Mouse (Mus musculus) erythroblast, embryonic 14.5 days (primary cell): ENCODE results near the gene Hba-x. TPM values are rescaled to one million over a fixed set of nuclear protein-coding genes. Genes with fewer than 3 reads are reported as not detected.

Experiments used
- H3K27me3 ChIP-seq: 2 replicates; pipeline ENCODE4 v1.6.1; 2012; ENCODE audit warnings: inconsistent platforms; ENCODE audit not compliant: control insufficient read depth
- H3K36me3 ChIP-seq: 2 replicates; pipeline ENCODE4 v1.6.1; 2012; ENCODE audit warnings: mild to moderate bottlenecking, inconsistent platforms; ENCODE audit not compliant: control insufficient read depth
- H3K4me1 ChIP-seq: 2 replicates; pipeline ENCODE4 v1.6.1; 2012; ENCODE audit warnings: inconsistent platforms; ENCODE audit not compliant: control insufficient read depth
- H3K4me3 ChIP-seq: replicated peaks from 2 replicates; pipeline ENCODE3; 2012; ENCODE audit warnings: moderate library complexity, mild to moderate bottlenecking, inconsistent platforms
- H3K9me3 ChIP-seq: 2 replicates; pipeline ENCODE4 v1.6.1; 2012; ENCODE audit warnings: low read length, inconsistent platforms, mixed read lengths; ENCODE audit not compliant: control insufficient read depth
- GATA1 ChIP-seq: IDR thresholded peaks from 2 replicates; pipeline ENCODE4 v1.6.1; 2012; ENCODE audit warnings: low read length, inconsistent platforms, mixed read lengths
- TAL1 ChIP-seq: IDR thresholded peaks from 3 replicates; pipeline ENCODE4 v1.6.1; 2012; ENCODE audit warnings: low read length, inconsistent platforms, mixed read lengths
- polyA plus RNA-seq: library from polyadenylated mRNA; stranded (reverse); fragments of >175 nt; gene quantifications from 2 replicates; pipeline ENCODE4 v1.2.3, GENCODE M21; 2012

Gene Hba-x
- 158 and 188 TPM in 2 replicates for polyA plus RNA-seq

DNA sequence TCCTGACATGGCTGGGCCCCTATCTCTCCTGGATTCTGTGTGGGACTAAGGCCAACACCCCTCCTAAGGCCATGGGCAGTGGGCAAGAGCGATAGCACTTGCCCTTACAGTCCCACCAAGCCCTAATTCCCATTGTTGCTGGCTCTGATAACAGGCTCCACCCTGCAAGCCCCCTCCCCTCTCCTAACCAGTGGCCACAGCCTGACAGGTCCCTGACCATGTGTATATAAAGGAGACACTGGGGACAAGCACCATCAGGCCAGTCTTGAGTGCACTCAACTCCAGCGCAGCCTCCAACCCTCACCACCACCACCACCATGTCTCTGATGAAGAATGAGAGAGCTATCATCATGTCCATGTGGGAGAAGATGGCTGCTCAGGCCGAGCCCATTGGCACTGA is at the start of gene Hba-x:
TSS of gene Hba-x (plus strand) at position 54 of the 400 bp plus-strand sequence.
- Histone ChIP-seq H3K9me3 (no peaks in the 10 kb centered on the region; the same call in 1 of the 2 replicates), H3K36me3 (peaks cover 23% of the 10 kb centered on the region), H3K4me3 (no peak within 1 kb of the TSS), H3K4me1 (peaks cover 88% of the 10 kb centered on the region), H3K27me3 (peaks cover 32% of the 10 kb centered on the region)
- no peak for TF ChIP-seq GATA1
- no peak for TF ChIP-seq TAL1

DNA sequence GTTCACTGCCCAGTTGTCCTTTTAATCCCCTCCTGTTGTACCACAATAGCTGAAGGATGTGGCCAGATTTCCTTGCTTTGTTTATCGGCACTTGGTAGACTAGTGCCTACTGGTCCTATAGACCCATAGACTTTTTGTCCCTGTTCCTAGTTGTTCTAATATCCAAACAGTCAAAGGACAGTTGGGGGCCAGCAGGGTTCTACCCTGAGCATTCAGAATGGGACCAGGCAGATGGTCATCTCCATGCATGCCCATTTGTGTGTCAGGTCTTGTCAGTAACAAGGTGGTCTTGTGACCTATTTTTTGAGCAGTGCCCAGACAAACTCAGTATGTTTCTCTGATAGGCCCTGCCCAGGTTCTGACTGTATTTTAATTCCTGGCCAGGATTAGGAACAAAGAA is 49.2 kb upstream of the Hba-x start:
- Histone ChIP-seq H3K27me3 (peaks cover 40% of the 10 kb centered on the region), H3K36me3 (peaks cover 49% of the 10 kb centered on the region), H3K9me3 (peaks cover 16% of the 10 kb centered on the region), H3K4me1 (peaks cover 72% of the 10 kb centered on the region), H3K4me3 (peak overlapping the region; percentile 79)
- TF ChIP-seq TAL1: no peak
- no peak for TF ChIP-seq GATA1

DNA sequence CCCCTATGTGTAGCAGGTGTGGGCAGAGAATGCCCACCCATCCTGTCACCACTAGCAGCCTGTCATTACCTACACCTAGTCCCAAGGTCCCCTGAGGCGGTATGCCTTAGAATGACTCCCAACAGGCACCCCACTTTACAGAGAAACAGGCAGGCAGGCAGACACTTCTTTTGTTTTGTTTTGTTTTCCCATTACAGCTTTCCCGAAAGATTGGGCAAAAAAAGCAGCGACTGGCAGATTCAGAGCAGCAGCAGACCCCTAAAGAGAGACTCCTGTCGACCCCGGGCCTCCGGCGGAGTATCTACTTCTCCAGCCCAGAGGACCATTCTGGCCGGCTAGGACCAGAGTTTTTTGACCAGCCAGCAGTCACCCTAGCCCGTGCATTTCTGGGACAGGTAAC is 48.6 kb upstream of the Hba-x start:
- H3K4me3 ChIP-seq: peak overlapping the region; percentile 79
- TF ChIP-seq GATA1: no peak
- TF ChIP-seq TAL1: no peak
- H3K9me3 ChIP-seq: peaks cover 12% of the 10 kb centered on the region
- peaks cover 55% of the 10 kb centered on the region for H3K36me3 ChIP-seq
- H3K4me1 ChIP-seq: peaks cover 67% of the 10 kb centered on the region
- H3K27me3 ChIP-seq: peaks cover 35% of the 10 kb centered on the region

DNA sequence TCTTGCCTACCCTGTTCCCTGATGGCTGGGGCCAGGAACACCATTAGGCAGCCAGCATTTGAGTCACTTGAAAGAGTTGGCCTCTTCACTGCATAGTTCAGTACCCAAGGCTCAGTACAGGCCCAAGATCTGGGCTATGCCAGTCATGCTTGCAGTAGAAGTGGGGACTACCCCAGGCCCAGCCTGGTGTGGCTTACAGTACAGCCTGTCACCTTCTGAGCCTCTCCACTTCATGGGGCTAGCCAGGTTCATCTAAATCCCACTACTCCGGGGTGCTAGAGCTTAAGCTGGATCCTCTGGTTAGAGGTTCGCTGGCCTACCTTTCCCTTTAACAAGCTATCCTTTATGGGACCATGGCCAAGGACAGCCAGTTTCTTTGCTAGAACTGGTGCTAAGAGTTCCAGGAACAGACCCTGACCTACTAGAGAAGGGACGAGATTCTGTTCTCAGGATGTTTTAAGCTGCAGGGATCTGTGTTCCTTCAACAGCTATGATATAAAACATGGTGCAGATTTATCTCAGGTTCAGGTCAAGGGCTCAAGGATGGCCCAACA is 47.8 kb upstream of the Hba-x start:
- Histone ChIP-seq H3K9me3 (peaks cover 4% of the 10 kb centered on the region), H3K27me3 (peaks cover 27% of the 10 kb centered on the region), H3K36me3 (peaks cover 63% of the 10 kb centered on the region), H3K4me1 (peaks cover 65% of the 10 kb centered on the region), H3K4me3 (peak overlapping the region; percentile 79)
- no peak for TF ChIP-seq GATA1
- TF ChIP-seq TAL1: no peak

DNA sequence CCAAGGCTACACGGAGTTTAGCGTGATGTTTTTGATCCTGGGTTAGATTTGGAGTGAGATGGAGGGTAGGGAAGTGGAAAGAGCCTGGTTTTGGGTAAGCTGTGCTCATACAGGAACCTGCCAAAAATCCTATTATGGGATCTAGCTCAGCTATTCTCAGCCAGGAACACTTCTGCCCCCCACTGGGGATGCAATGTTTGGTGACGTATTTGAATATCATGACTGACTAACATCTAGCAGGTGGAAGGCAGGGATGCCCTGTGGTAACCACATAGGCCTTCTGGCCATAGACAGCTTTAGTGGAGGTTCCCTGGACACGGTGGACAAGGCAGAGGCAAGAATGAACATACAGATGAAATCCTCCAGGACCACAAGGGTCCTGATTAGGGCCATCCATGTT is 46.0 kb upstream of the Hba-x start:
- peaks cover 64% of the 10 kb centered on the region for H3K4me1 ChIP-seq
- peaks cover 8% of the 10 kb centered on the region for H3K27me3 ChIP-seq
- H3K9me3 ChIP-seq: no peaks in the 10 kb centered on the region
- peaks cover 81% of the 10 kb centered on the region for H3K36me3 ChIP-seq
- TF ChIP-seq GATA1: no peak
- no peak for TF ChIP-seq TAL1
- H3K4me3 ChIP-seq: no peak overlapping the region

DNA sequence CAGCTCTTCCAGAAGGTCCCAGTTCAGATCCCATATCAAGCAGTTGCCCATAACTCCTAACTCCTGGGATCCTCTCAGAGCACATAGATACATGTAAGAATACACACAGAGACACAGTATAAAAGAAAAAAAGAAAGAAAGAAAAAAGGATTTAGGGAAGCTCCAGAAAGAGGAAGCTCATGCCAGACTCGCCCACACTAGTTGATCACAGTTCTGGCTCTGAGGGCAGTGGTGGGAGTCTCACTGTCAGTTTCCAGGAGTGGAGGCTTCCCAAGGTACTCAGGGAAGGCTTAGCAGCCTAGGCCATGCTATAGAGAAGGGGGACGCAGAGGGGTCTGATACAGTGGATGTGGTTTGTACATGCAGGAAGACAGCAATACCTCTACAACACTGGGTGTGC is 45.1 kb upstream of the Hba-x start:
- Histone ChIP-seq H3K4me1 (peaks cover 60% of the 10 kb centered on the region), H3K9me3 (no peaks in the 10 kb centered on the region), H3K27me3 (no peaks in the 10 kb centered on the region), H3K4me3 (no peak overlapping the region), H3K36me3 (peaks cover 90% of the 10 kb centered on the region)
- no peak for TF ChIP-seq TAL1
- no peak for TF ChIP-seq GATA1

DNA sequence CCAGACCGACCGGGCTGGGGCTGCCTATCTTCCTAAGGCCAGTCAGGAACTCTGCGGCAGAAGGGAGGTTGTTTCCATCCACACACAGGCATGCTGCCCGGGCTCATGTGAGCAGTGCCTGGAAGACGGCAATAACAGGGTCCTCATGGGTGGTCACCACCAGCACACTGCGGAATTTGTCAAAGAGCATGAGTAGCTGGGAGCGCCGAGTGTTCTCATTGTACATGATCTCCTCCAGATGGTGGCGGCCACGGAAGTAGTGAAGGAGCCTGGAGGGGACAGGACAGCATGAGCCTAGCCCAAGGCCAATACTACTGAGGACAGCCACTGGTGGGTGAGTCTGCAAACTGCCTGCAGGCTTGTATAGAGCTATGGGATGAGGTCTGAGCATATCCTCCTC is 43.4 kb upstream of the Hba-x start:
- H3K9me3 ChIP-seq: no peaks in the 10 kb centered on the region
- H3K27me3 ChIP-seq: no peaks in the 10 kb centered on the region
- H3K4me3 ChIP-seq: no peak overlapping the region
- no peak for TF ChIP-seq GATA1
- peaks cover 62% of the 10 kb centered on the region for H3K4me1 ChIP-seq
- H3K36me3 ChIP-seq: peaks cover 100% of the 10 kb centered on the region

DNA sequence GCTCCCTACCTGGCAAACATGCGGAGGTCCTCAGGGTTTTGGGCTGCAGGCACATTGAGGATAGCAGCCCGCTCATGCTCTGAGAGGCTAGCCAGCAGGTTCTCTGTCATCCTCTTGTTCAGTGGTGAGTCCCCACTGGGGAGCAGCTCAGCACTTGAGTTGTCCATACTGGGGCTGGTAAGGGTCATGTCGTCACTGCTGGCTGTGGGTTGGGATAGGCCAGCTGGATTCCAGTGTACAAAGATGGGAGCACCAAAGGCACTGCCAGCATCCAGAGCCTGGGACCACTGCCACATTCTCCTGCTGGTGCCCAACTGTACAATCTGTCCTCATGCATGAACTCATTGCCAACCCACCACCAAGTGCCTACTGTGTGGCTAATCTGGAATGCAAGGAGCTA is 42.3 kb upstream of the Hba-x start:
- no peaks in the 10 kb centered on the region for H3K27me3 ChIP-seq
- H3K4me1 ChIP-seq: peaks cover 62% of the 10 kb centered on the region
- no peak for TF ChIP-seq TAL1
- no peak for TF ChIP-seq GATA1
- peaks cover 100% of the 10 kb centered on the region for H3K36me3 ChIP-seq
- H3K4me3 ChIP-seq: no peak overlapping the region
- H3K9me3 ChIP-seq: no peaks in the 10 kb centered on the region

DNA sequence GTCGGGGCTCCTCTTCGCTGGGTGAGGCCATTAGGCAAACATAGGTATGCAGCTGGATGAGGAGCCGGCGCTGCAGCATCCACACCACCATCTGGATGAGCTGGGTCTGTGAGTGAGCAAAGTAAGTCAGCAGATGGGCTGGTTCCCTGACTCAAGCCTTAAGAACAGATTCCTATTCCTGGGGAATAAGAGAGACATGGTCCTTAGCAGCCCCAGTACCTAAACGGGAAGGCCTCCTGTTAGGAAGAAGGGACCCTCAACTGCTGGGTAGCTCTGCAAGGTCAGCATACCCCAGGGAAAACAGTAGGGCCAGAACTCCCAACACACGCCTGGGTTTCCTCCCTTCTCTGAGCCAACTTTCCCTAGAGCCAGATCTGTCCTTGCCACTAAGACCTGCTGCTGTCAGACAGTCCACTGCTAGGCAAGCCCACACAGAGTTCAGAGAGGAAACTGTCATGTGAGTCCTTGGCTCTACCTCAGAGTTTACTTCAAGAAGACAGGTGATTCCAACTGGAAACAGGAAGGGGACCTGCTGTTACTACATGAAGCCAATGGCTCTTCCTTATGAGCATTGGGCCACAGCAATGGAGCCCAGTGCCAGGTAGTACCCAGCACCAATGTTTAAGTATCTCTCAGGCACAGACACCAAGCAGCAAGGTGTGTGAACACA is 41.2 kb upstream of the Hba-x start:
- H3K36me3 ChIP-seq: peaks cover 100% of the 10 kb centered on the region

More for the DNA sequence above, 41.2 kb upstream of the Hba-x start:
- no peak overlapping the region for H3K4me3 ChIP-seq
- no peaks in the 10 kb centered on the region for H3K27me3 ChIP-seq
- H3K9me3 ChIP-seq: no peaks in the 10 kb centered on the region
- no peak for TF ChIP-seq GATA1
- no peak for TF ChIP-seq TAL1
- H3K4me1 ChIP-seq: peaks cover 63% of the 10 kb centered on the region
